Mouse (Mus musculus): Measurements from ENCODE around the gene Ctnnd2.

DNA sequence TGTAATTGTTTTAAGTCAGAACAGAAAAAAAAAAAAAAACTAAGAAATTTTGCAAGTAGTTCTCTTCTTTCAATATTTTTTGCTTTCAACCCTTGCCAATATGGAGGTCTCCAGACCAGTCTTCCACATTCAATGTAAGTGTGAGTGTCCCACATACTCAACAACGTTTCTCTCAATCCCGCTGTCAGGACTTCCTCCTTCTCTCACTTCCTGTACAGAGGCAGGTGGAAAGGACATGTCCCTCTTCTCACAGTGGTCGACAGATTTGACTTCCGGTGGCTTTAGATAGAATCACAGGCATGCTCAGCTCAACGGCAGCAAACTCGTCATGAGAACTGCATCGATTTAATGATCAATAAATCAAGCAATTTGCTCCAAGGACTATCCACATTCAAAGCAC, 791.7 kb downstream of the Ctnnd2 start:
- TF ChIP-seq CTCF (IDR thresholded peaks at IDR 0.05; ENCODE audit: low read depth) (no peak), EP300 (IDR thresholded peaks at IDR 0.05; ENCODE audit: low read depth) (no peak)

Data from heart, postnatal 0 days (tissue).